Mouse (Mus musculus): ENCODE measurements around the gene Mipep. TPM values are rescaled to one million over a fixed set of nuclear protein-coding genes. Genes with fewer than 3 reads are reported as not detected.
A peak's percentile ranks its signal among the peaks of the same experiment; 100 is the strongest.

Mipep gene
- polyA plus RNA-seq, 1 experiment from 2014 or later, result 24.7 TPM

DNA sequence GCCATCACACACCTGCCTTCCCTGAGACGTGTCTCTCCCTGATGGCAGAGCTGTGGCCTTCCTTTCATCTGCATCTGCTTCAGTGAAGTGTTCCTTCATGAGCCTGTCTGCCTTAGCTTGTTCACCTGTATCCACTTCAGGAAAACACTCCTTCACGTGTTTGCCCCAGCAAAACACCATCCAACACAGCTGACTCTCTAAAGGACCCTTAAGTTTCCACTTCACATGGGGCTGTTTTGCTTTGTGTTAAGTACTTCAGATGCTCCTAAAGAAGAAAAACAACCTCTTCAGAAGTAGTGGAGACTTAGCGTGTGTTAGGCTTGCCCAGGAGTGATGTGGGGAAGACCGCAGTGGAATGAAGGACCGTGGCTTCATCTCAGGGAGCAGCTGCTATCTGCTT lies 30.7 kb downstream of the Mipep start:
- Histone ChIP-seq H3K9me3 (no peaks in the 10 kb centered on the region), H3K27me3 (ENCODE audit: poor library complexity, severe bottlenecking) (no peaks in the 10 kb centered on the region), H3K4me1 (no peaks in the 10 kb centered on the region), H3K36me3 (replicated peaks) (peaks cover 56% of the 10 kb centered on the region), H3K4me3 (no peak overlapping the region), H3K27ac (no peak overlapping the region)
- 88% methylated on average over 5 of the region's 5 CpGs for WGBS
- DNase-seq (ENCODE audit: extremely low spot score, low spot score), result no peak

DNA sequence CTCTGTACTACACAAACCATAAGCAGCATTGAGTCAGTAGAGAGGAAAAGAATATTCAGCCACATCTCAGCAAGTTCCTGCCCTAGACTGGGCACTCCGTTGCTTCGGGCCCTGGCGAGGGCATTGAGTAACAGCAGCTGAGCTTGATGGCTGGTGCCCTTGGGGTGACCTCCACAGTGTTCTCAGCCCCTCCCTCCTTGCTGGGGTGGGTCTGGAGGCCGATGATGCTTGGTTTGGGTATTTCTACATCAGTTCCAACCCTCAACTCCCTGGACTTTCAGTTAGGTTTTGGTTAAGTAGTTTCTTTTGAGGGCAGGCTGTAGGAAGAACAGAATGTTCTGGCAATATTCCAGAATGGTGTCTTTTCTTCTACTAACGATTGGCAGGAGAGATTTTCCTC lies 33.7 kb downstream of the Mipep start:
- H3K9me3 ChIP-seq, result no peaks in the 10 kb centered on the region
- H3K4me1 ChIP-seq, result no peaks in the 10 kb centered on the region
- no peak overlapping the region for H3K4me3 ChIP-seq
- WGBS, result 88% methylated on average over 5 of the region's 5 CpGs
- H3K27ac ChIP-seq, result no peak overlapping the region
- no peaks in the 10 kb centered on the region for H3K27me3 ChIP-seq (ENCODE audit: poor library complexity, severe bottlenecking)
- no peak for DNase-seq (ENCODE audit: extremely low spot score, low spot score)
- peaks cover 37% of the 10 kb centered on the region for H3K36me3 ChIP-seq (replicated peaks)

GRCm38 (mm10) chr14:60830096-60830495 lies 45.7 kb downstream of the Mipep start:
- H3K36me3 ChIP-seq (replicated peaks), result peaks cover 53% of the 10 kb centered on the region
- no peak for DNase-seq (ENCODE audit: extremely low spot score, low spot score)
- no peaks in the 10 kb centered on the region for H3K27me3 ChIP-seq (ENCODE audit: poor library complexity, severe bottlenecking)
- H3K27ac ChIP-seq, result no peak overlapping the region
- H3K4me1 ChIP-seq, result no peaks in the 10 kb centered on the region
- H3K9me3 ChIP-seq, result peaks cover 6% of the 10 kb centered on the region
- no peak overlapping the region for H3K4me3 ChIP-seq
- 94% methylated on average over 2 of the region's 2 CpGs for WGBS

GRCm38 (mm10) chr14:60836709-60837108 lies 52.3 kb downstream of the Mipep start:
- WGBS, result 57% methylated on average over 6 of the region's 6 CpGs
- DNase-seq (ENCODE audit: extremely low spot score, low spot score), result no peak
- Histone ChIP-seq H3K36me3 (replicated peaks) (peaks cover 44% of the 10 kb centered on the region), H3K9me3 (peaks cover 5% of the 10 kb centered on the region), H3K4me3 (no peak overlapping the region), H3K27ac (peak overlapping the region; percentile 27; the same call in 1 of the 2 replicates), H3K27me3 (ENCODE audit: poor library complexity, severe bottlenecking) (no peaks in the 10 kb centered on the region), H3K4me1 (peaks cover 13% of the 10 kb centered on the region)

DNA sequence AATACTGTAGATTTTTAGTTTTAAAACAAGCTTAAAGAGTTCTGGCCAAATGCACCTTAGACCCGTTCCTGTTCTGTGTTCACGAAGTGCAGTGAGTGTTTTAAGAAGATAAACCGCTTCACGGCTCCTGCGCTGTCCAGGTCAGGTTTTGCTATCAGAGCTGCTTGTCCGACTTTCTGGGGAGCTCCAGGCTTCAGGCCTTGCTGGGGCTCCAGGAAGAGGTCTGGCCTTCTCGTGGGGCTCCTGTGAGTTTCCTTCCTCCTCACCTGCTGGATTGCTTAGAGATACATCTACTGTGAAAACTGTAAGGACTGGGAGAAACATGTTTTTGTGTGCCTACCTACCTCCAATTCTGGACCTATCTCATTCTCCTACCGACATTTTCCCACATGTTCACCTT lies 55.3 kb downstream of the Mipep start:
- Histone ChIP-seq H3K4me3 (no peak overlapping the region), H3K4me1 (peaks cover 28% of the 10 kb centered on the region), H3K9me3 (no peaks in the 10 kb centered on the region), H3K27me3 (ENCODE audit: poor library complexity, severe bottlenecking) (no peaks in the 10 kb centered on the region), H3K27ac (no peak overlapping the region), H3K36me3 (replicated peaks) (peaks cover 26% of the 10 kb centered on the region)
- WGBS, result 95% methylated on average over 8 of the region's 8 CpGs
- no peak for DNase-seq (ENCODE audit: extremely low spot score, low spot score)

GRCm38 (mm10) chr14:60841977-60842659 lies 57.7 kb downstream of the Mipep start:
- Histone ChIP-seq H3K27me3 (ENCODE audit: poor library complexity, severe bottlenecking) (no peaks in the 10 kb centered on the region), H3K27ac (peak overlapping the region; percentile 4; the same call in 1 of the 2 replicates), H3K4me3 (no peak overlapping the region), H3K9me3 (no peaks in the 10 kb centered on the region), H3K36me3 (replicated peaks) (peaks cover 33% of the 10 kb centered on the region), H3K4me1 (peaks cover 33% of the 10 kb centered on the region)
- WGBS, result 76% methylated on average over 14 of the region's 14 CpGs
- DNase-seq (ENCODE audit: extremely low spot score, low spot score), result no peak

GRCm38 (mm10) chr14:60843596-60843995 lies 59.2 kb downstream of the Mipep start:
- WGBS, result 95% methylated on average over 7 of the region's 7 CpGs
- no peak overlapping the region for H3K4me3 ChIP-seq
- H3K9me3 ChIP-seq, result no peaks in the 10 kb centered on the region
- peaks cover 33% of the 10 kb centered on the region for H3K4me1 ChIP-seq
- H3K36me3 ChIP-seq (replicated peaks), result peaks cover 39% of the 10 kb centered on the region
- H3K27ac ChIP-seq, result no peak overlapping the region
- no peak for DNase-seq (ENCODE audit: extremely low spot score, low spot score)
- H3K27me3 ChIP-seq (ENCODE audit: poor library complexity, severe bottlenecking), result no peaks in the 10 kb centered on the region

DNA sequence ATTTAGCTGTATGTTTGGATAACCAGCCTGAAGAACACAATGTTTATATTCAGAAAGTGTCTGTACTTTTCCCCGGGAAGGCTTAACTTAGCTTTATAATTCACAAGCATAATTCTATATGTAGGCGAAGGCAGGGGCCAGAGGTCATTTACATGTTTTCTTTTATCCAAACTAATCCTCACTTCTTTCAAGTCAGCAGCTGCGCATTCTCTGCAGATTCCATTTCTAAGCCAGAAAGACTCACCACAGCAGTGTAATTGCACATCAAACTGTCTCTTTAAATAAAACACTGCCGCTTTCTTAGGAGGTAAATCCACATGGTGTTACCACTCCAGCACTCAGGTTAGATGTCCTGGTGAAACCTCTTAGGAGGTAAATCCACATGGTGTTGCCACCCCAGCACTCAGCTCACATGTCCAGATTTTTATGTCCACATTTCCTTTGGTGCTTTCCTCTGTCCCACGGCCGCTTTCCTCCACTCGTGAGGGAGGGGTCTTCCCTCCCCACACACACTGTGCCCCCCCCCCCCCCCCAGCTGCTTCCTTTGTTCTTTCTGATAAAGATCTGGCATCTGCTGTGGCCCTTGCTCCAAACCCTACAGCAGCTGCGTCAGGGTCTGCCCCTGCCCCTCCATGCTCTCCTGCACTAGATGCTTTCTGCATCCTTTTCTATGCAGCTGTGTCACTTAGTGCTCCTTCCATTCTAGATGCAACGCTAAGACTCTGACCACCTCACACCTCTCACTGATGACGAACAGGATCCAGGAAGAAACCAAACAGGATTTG lies 61.1 kb downstream of the Mipep start:
- H3K4me3 ChIP-seq, result no peak overlapping the region
- H3K4me1 ChIP-seq, result peaks cover 33% of the 10 kb centered on the region
- H3K9me3 ChIP-seq, result no peaks in the 10 kb centered on the region
- H3K27me3 ChIP-seq (ENCODE audit: poor library complexity, severe bottlenecking), result no peaks in the 10 kb centered on the region
- peak overlapping the region; percentile 48; the same call in 1 of the 2 replicates for H3K27ac ChIP-seq
- peaks cover 51% of the 10 kb centered on the region for H3K36me3 ChIP-seq (replicated peaks)
- no peak for DNase-seq (ENCODE audit: extremely low spot score, low spot score)
- WGBS, result 68% methylated on average over 10 of the region's 10 CpGs

GRCm38 (mm10) chr14:60846174-60846573 lies 61.8 kb downstream of the Mipep start:
- DNase-seq (ENCODE audit: extremely low spot score, low spot score), result no peak
- no peak overlapping the region for H3K4me3 ChIP-seq
- WGBS, result 93% methylated on average over 5 of the region's 5 CpGs
- peaks cover 58% of the 10 kb centered on the region for H3K36me3 ChIP-seq (replicated peaks)
- peaks cover 32% of the 10 kb centered on the region for H3K4me1 ChIP-seq
- H3K9me3 ChIP-seq, result no peaks in the 10 kb centered on the region
- H3K27me3 ChIP-seq (ENCODE audit: poor library complexity, severe bottlenecking), result no peaks in the 10 kb centered on the region
- no peak overlapping the region for H3K27ac ChIP-seq

- no peak overlapping the region for H3K4me3 ChIP-seq
- H3K27me3 ChIP-seq (ENCODE audit: poor library complexity, severe bottlenecking), result no peaks in the 10 kb centered on the region
- H3K4me1 ChIP-seq, result peaks cover 15% of the 10 kb centered on the region
- peaks cover 74% of the 10 kb centered on the region for H3K36me3 ChIP-seq (replicated peaks)
- no peak overlapping the region for H3K27ac ChIP-seq
- 98% methylated on average over 5 of the region's 5 CpGs for WGBS
- no peak for DNase-seq (ENCODE audit: extremely low spot score, low spot score)
- no peaks in the 10 kb centered on the region for H3K9me3 ChIP-seq
Observed at GRCm38 (mm10) chr14:60848194-60848593, 63.8 kb downstream of the Mipep start.

DNA sequence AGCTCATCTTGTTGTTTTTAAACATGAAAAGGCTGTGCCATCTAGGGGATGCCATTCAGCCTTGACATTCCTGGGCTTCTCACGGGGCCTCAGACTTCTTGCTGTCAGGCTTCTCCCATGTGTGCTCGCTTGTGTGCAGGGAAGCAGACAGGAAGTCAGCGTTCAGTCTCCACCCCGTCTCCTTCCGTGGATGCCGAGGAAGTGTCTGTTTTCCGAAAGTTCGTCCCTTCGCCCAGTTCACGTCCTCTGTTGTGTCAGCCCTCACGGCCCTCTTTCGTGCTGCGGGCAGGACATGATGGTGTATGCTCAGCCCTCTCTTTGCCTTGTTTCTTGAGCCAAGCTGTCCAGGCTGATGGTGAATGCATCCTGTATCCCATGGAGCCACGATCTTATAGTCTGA lies 65.7 kb downstream of the Mipep start:
- peaks cover 88% of the 10 kb centered on the region for H3K36me3 ChIP-seq (replicated peaks)
- H3K4me1 ChIP-seq, result peaks cover 7% of the 10 kb centered on the region
- no peak for DNase-seq (ENCODE audit: extremely low spot score, low spot score)
- H3K9me3 ChIP-seq, result no peaks in the 10 kb centered on the region
- no peak overlapping the region for H3K27ac ChIP-seq
- H3K4me3 ChIP-seq, result no peak overlapping the region
- no peaks in the 10 kb centered on the region for H3K27me3 ChIP-seq (ENCODE audit: poor library complexity, severe bottlenecking)
- 91% methylated on average over 14 of the region's 14 CpGs for WGBS

- Histone ChIP-seq H3K9me3 (no peaks in the 10 kb centered on the region), H3K27ac (no peak overlapping the region), H3K4me3 (no peak overlapping the region), H3K36me3 (replicated peaks) (peaks cover 86% of the 10 kb centered on the region), H3K27me3 (ENCODE audit: poor library complexity, severe bottlenecking) (no peaks in the 10 kb centered on the region), H3K4me1 (no peaks in the 10 kb centered on the region)
- 89% methylated on average over 5 of the region's 5 CpGs for WGBS
- DNase-seq (ENCODE audit: extremely low spot score, low spot score), result no peak
Observed at GRCm38 (mm10) chr14:60851632-60852031, 67.3 kb downstream of the Mipep start.

GRCm38 (mm10) chr14:60856199-60856912 lies 72.0 kb downstream of the Mipep start:
- no peak for DNase-seq (ENCODE audit: extremely low spot score, low spot score)
- Histone ChIP-seq H3K36me3 (replicated peaks) (peaks cover 43% of the 10 kb centered on the region), H3K4me3 (no peak overlapping the region), H3K27me3 (ENCODE audit: poor library complexity, severe bottlenecking) (no peaks in the 10 kb centered on the region), H3K27ac (no peak overlapping the region), H3K4me1 (peaks cover 6% of the 10 kb centered on the region; the same call in 1 of the 2 replicates), H3K9me3 (no peaks in the 10 kb centered on the region)
- 88% methylated on average over 7 of the region's 7 CpGs for WGBS
